ENCODE assay signal across 26 mouse cellular contexts in genomic region chr12:35514671-35515070, GRCm38 (mm10).
"Had no signal": no experiment of that assay in that cellular context is flagged by ENCODE, and none has a peak within 500 bp of the region (broad histone marks: within the 10 kb centered on the region; RNA-seq: fewer than 3 reads in every experiment).

No protein-coding gene starts in this region.

- H3K36me3 ChIP-seq: heart, embryonic 15.5 days; hindbrain, embryonic 10.5 days; hindbrain, embryonic 12.5 days; intestine, embryonic 15.5 days; limb, embryonic 13.5 days had no signal

- H3K27ac ChIP-seq: gastrocnemius, adult 2 months; heart, adult 2 months; heart, embryonic 13.5 days; heart, embryonic 15.5 days; hindbrain, embryonic 10.5 days; hindbrain, embryonic 12.5 days; hindbrain, embryonic 14.5 days; intestine, embryonic 15.5 days; layer of hippocampus, adult 2 months; limb, embryonic 13.5 days; limb, embryonic 15.5 days; liver, embryonic 12.5 days had no signal

- H3K9me3 ChIP-seq: heart, embryonic 13.5 days; heart, embryonic 15.5 days; hindbrain, embryonic 10.5 days; hindbrain, embryonic 12.5 days; intestine, embryonic 15.5 days; limb, embryonic 13.5 days; limb, embryonic 15.5 days; liver, embryonic 12.5 days had no signal

- DNase-seq: gastrocnemius, adult 2 months; gastrocnemius, postnatal 10 days; gastrocnemius, postnatal 25 days; heart, adult 2 months; heart, postnatal 14 days; heart, postnatal 36 days; kidney, adult 2 months; kidney, adult 9 months; kidney, postnatal 10 days; kidney, postnatal 25 days; kidney, postnatal 4 days; left cerebral cortex, postnatal 4 days had no signal

- H3K4me3 ChIP-seq: gastrocnemius, adult 2 months; heart, adult 2 months; heart, embryonic 13.5 days; heart, embryonic 15.5 days; hindbrain, embryonic 10.5 days; hindbrain, embryonic 12.5 days; intestine, embryonic 15.5 days; layer of hippocampus, adult 2 months; limb, embryonic 13.5 days; limb, embryonic 15.5 days; liver, embryonic 12.5 days had no signal

- H3K4me2 ChIP-seq: heart, embryonic 11.5 days; heart, embryonic 13.5 days; heart, embryonic 15.5 days; hindbrain, embryonic 12.5 days; hindbrain, embryonic 14.5 days; intestine, embryonic 15.5 days; limb, embryonic 13.5 days; limb, embryonic 15.5 days; liver, embryonic 12.5 days had no signal

- H3K4me1 ChIP-seq: hindbrain, embryonic 10.5 days; hindbrain, embryonic 12.5 days; intestine, embryonic 15.5 days; limb, embryonic 13.5 days; limb, embryonic 15.5 days; liver, embryonic 12.5 days had no signal

- ATAC-seq: hindbrain, embryonic 16.5 days; inflammation-experienced regulatory T-cells, adult 6 months; intestine, embryonic 15.5 days; intestine, postnatal 0 days; liver, embryonic 12.5 days had no signal

- H3K27me3 ChIP-seq: heart, embryonic 13.5 days; heart, embryonic 15.5 days; hindbrain, embryonic 12.5 days; intestine, embryonic 15.5 days; limb, embryonic 13.5 days; limb, embryonic 15.5 days; liver, embryonic 12.5 days had no signal

- H3K9ac ChIP-seq: heart, embryonic 13.5 days; heart, embryonic 15.5 days; hindbrain, embryonic 12.5 days; hindbrain, embryonic 14.5 days; intestine, embryonic 15.5 days; limb, embryonic 13.5 days; limb, embryonic 15.5 days; liver, embryonic 12.5 days had no signal
